Mouse (Mus musculus): ENCODE data around the gene Ccdc58.
"Not testable (repeated sequence)": the region's sequence is repeated elsewhere in the genome, so short reads cannot be mapped to it uniquely, and the experiment has no call there.

DNA sequence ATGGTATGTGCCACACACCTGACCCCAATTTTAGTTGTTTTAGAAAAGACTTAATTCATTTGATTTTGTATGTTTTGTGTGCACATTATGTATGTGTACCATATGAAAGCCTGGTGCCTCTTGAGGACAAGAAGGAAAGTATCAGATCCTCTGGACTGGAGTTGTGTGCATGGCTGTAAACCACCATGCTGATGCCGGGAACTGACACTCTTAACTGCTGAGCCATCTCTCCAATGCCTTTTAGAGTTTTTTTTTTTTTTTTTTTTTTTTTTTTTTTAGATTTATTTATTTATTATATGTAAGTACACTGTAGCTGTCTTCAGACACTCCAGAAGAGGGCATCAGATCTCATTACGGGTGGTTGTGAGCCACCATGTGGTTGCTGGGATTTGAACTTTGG, 43.4 kb upstream of the Ccdc58 start:
- TF ChIP-seq POLR2A (IDR thresholded peaks at IDR 0.05; ENCODE audit: low read depth, low read length); CTCF (conservative IDR thresholded peaks at IDR 0.05; ENCODE audit: insufficient read depth, insufficient read length, low read depth, low read length): not testable (repeated sequence)
